Mouse (Mus musculus) neural tube, embryonic 10.5 days (tissue): ENCODE data around the gene Cphx1.
"Not testable (repeated sequence)": the region's sequence is repeated elsewhere in the genome, so short reads cannot be mapped to it uniquely, and the experiment has no call there.

Experiments used
- DNase-seq: peaks from one replicate; pipeline ENCODE4 v3.0.0-alpha.2; 2017; ENCODE audit warnings: low spot score; ENCODE audit errors: extremely low spot score

Gene Cphx1

GRCm38 (mm10) chr14:25938004-25938403 lies at the start of gene Cphx1:
Cphx1 (plus strand) TSS chr14:25938304.
- not testable (repeated sequence) for DNase-seq

DNA sequence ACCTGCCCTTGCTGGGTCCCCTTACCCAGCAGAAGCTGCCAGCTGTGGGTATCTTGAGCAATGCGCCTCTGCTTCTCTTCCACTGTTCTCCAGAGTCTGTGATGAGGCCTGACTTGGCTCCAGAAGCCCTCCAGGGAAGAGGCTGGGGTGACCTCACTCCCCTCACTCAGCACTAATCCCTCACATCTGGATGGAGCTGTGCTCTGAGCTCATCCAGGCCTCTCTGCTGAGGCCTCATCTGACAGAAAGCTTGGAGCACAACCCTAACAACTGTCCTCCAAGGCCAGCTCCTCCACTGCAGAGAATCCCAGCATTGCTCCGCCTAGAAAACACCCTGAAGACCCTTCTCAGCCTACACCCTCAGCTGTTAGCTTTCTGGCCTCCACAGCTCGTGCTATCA lies 43.5 kb upstream of the Cphx1 start:
- DNase-seq: not testable (repeated sequence)

GRCm38 (mm10) chr14:25895686-25896085 lies 42.4 kb upstream of the Cphx1 start:
- DNase-seq: not testable (repeated sequence)

DNA sequence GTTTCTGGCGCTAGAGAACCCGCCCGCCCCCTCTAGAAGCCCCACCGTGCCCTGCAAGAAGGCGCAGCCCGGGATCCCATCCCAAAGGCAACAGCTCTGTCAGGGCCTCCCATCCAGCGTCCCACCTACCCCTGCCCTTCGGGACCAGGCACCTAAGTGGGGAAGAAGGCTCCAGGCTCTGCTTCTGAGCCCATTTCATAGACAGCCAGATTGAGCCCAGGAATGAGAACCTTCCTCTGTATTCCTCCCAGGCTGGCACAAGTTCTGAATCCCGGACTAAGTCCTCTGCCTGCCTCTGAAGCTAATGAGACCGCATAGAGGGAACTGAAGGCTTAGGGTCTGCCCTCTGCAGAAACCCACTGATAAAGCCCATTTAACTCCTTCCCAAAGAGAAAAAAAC lies 35.1 kb upstream of the Cphx1 start, which contains the start of gene Plac9a:
Gene Plac9a, minus strand, starts transcription at position 101 of the 400 bp plus-strand sequence.
- DNase-seq: not testable (repeated sequence)

DNA sequence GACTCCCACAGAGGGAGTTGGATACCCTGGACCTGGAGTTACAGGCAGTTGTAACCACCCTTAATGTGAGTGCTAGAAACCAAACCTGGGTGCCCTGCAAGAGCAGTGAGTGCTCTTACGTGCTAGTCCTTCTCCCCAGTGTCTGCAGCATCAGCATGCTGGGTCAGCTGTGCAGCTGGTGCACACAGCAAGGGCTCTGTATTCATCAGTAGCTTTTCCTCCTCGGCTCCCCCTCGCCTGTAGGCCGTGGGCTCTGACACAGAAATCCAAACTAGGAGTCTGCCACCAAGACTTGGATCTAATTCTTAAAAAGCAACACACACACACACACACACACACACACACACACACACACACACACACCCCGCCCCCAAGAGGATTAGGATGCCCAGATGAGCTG lies 32.9 kb upstream of the Cphx1 start:
- not testable (repeated sequence) for DNase-seq

DNA sequence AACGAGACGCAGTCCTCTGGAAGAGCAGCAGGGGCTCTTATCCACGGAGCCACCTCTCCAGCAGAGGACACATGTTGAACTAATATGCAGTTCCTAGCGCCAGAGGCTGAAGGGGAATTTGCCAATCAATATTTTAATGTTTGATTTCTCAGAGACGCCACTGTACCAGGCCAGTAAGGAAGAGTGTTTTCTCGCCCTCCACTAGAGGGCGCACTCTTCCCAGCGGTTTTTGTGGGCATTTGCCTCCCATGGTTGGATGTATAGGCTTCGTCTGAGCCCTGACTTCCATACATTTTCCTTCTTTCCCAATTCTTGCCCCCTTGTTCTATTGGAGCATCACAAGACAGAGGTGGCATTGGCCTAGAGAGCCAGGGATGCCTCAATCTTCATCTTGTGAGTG lies 30.8 kb upstream of the Cphx1 start:
- not testable (repeated sequence) for DNase-seq

DNA sequence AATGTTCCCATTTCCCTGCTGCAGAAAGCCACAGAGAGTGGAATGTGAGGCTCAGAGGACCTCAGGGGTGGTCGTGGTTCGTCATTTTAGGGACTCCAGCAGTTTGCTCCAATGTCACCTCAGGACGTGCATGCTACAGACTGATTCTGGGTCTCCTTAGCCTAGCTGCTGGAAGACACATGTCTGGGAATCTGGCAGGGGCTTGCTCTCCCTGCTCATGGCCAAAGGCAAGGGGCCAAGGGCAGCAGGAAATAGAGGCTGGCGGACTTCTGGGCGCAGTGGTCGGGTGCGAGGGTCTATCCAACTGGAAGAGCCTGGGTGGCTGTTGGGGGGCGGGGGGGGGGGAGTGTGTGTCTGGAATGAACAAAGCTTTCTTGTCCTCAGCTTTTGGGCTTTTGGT lies 29.1 kb upstream of the Cphx1 start:
- not testable (repeated sequence) for DNase-seq

DNA sequence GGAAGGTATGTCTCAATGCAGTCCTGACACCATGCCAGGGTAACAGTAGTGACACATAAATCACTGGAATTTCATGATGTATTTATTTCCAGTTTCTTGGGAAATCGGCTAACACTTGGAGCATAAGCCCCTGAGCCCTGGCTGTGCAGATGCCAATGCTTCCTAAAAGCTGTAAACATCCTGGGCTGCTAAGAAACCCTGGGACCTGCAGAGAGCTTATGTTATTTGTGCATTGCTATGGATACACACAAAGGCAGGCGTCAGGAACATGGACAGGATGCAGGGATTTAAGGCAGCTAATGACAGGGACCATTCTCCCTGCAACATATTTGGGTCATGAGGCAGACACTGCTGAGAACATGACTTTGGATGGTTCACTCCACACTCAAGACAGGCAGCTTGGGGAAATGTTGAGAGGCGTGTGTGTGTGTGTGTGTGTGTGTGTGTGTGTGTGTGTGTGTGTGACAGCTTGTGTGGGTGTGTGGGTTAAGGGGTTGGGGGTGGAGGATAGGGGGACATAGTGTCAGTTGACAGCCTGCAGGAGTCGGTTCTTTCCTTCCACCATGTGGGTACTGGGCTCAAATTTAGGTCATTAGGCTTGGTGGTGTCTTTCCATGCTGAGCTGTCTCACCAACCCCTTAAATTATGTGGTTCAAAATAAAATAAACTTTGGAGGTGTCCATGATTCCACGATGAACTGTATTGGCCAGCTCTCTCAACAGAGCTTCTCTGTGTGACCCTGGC lies 19.5 kb upstream of the Cphx1 start:
- not testable (repeated sequence) for DNase-seq

DNA sequence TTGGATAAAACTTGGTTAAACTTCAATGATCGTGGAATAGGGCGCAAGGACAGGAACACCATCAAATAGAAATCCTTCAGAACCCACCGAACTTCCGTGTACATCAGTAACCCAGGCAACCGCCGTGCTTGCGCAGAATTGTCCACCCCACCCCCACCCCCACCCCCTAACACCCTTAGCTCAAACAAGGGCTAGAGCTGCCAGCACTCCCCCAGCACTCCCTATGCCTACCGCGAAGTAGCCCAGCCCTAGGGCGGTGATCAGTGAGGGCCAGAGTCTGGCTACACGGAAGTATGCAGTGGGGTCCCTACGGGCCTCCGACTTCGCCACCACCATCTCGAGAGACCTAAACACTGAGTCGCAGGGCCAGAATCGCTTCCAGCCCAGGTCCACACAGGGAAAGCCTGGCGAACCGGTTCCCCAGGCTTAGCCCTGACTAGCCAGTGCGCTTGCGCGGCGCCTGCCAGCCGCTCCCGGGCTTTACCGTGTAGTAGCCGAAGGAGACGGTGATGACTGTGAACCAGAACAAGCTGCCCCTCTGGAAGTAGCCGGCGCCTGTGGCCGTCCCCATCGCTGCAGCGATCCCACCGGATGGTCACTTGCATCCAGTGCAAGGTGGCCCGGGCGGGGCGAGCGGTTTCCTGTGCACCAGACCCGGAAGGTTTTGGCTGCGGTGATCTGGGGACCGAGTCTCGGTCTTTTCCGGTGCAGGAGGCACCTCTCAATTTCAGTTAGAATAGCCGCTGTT lies 11.1 kb upstream of the Cphx1 start:
- not testable (repeated sequence) for DNase-seq

DNA sequence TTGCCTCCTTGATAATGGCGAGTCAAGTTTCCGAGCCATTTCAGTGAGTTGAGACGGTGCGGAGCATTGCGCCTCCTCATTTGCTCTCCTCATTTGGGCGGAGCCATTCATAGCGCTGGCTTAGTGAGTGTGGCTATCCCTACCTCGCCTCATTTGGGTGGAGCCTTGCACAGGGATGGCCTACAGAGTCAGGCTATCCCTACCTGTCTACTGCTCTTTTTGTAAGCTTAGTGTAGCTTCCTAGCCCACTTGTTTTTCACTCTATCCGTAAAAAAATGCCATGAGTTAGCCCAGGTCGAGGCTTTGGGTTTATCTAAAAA lies 10.6 kb upstream of the Cphx1 start, which contains the start of gene Tmem254a:
Gene Tmem254a, minus strand, starts transcription at position 111 of the 320 bp plus-strand sequence.
- not testable (repeated sequence) for DNase-seq

- DNase-seq: not testable (repeated sequence)
Observed at GRCm38 (mm10) chr14:25936867-25937630, 1.1 kb upstream of the Cphx1 start.

DNA sequence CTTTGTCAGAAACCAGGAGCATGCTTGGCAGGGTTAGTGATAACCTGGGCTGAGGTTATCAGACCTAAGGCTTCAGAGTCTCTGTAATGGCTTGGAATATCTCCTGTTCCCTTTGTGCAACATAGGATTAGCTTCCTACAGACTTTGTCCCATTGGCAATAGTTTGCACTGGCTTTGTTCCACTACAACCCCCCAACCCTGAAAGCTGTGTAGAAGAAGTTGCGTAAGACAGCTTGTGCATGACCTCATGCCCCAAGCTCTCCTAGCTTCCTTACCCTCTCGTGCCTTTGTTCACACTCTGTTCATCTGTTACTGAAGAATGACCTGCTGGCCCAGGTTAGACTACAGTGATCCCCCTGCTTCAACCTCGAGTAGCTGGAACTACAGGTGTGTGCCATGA lies 19.8 kb downstream of the Cphx1 start:
- DNase-seq: not testable (repeated sequence)

DNA sequence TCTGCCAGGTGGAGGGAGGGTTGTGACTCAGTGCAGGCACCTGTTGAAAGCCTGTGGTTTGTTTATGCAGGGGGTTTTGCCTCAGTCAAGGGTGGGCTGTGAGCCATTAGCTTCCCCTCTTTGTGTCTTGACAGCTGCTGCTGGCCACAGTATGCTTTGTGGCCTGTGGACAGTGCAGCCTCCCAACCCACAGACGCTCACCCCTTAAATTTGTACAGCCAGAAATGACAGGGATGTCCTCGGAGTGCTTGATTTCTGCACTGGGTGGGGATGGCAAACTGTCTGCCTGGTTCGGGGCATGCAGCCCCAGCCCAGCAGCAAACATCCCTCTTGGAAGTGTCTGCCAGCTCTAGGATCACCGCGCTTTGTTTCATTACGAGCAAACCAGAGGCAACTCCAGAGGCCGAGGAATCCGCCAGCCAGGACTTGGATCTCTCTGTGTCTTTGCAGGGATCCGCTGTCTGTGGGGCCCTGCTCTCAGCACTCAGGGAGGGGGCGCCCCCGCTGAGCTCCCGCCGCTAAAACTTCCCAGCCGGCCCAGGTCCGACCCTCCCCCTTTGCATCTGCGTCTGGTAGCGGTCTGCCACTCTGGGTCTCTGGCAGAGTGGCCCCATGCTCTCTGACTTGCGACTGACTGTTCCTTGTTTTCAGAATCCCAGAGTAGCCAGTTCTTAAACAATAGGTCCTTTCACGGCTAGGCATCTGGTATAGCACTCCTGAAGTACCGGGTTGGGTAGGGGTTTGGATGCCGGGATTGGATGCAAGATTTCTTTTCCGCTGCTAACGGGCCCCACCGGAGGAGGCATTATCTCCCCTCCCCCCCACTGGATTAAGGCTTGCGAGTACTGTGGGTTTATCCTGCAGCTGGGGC lies 40.5 kb downstream of the Cphx1 start, which contains the start of gene Duxbl1:
Gene Duxbl1, plus strand, starts transcription at position 207 of the 871 bp plus-strand sequence.
- not testable (repeated sequence) for DNase-seq

- DNase-seq: peak; percentile 35
Observed at GRCm38 (mm10) chr14:25979242-25979941, 41.3 kb downstream of the Cphx1 start.

GRCm38 (mm10) chr14:25981880-25982279 lies 43.8 kb downstream of the Cphx1 start:
- DNase-seq: not testable (repeated sequence)
